Mouse (Mus musculus): Measurements from ENCODE around the gene Slc44a4. TPM values are rescaled to one million over a fixed set of nuclear protein-coding genes. Genes with fewer than 3 reads are reported as not detected.
"Not testable (repeated sequence)": the region's sequence is repeated elsewhere in the genome, so short reads cannot be mapped to it uniquely, and the experiment has no call there.

Gene Slc44a4
- polyA plus RNA-seq, 1 experiment from 2014 or later: 3.6 TPM

- Histone ChIP-seq H3K27me3 (ENCODE audit: control insufficient read depth, insufficient read depth, low read depth, low read length) (peaks cover 51% of the 10 kb centered on the region), H3K4me2 (ENCODE audit: low read depth, low read length) (peak within 1 kb of the TSS; percentile 63), H3K4me3 (ENCODE audit: low read depth, low read length) (peak within 1 kb of the TSS; percentile 46), H3K9ac (ENCODE audit: low read depth, low read length) (0 out of 2 replicates have a peak within 1 kb of the TSS, but pooled peaks have one; percentile 28)
- H3K36me3 ChIP-seq (ENCODE audit: control insufficient read depth, insufficient read depth); H3K27ac ChIP-seq (ENCODE audit: low read length); H3K9me3 ChIP-seq (replicated peaks; ENCODE audit: control insufficient read depth, low read length); H3K4me1 ChIP-seq (ENCODE audit: control insufficient read depth, low read depth, low read length): not testable (repeated sequence)
- ATAC-seq (ENCODE audit: low read depth): peak; percentile 93
- 2% methylated on average over 29 of the region's 33 CpGs for WGBS (ENCODE audit: insufficient replicate concordance)
Measured at GRCm38 (mm10) chr17:34972069-34972749, 57.9 kb downstream of the Slc44a4 start, which contains the start of the genes Hspa1a and Hspa1l. Gene Hspa1a, minus strand, starts transcription at chr17:34972156. Gene Hspa1l, plus strand, starts transcription at chr17:34972703.

- Histone ChIP-seq H3K36me3 (ENCODE audit: control insufficient read depth, insufficient read depth) (no peaks in the 10 kb centered on the region), H3K4me2 (ENCODE audit: low read depth, low read length) (no peak overlapping the region), H3K27ac (ENCODE audit: low read length) (no peak overlapping the region), H3K4me3 (ENCODE audit: low read depth, low read length) (no peak overlapping the region), H3K9me3 (replicated peaks; ENCODE audit: control insufficient read depth, low read length) (no peaks in the 10 kb centered on the region), H3K9ac (ENCODE audit: low read depth, low read length) (no peak overlapping the region), H3K4me1 (ENCODE audit: control insufficient read depth, low read depth, low read length) (peaks cover 13% of the 10 kb centered on the region), H3K27me3 (ENCODE audit: control insufficient read depth, insufficient read depth, low read depth, low read length) (peaks cover 22% of the 10 kb centered on the region)
- no peak for ATAC-seq (ENCODE audit: low read depth)
- 64% methylated on average over 3 of the region's 3 CpGs for WGBS (ENCODE audit: insufficient replicate concordance)
Measured at GRCm38 (mm10) chr17:34975581-34976492, 61.6 kb downstream of the Slc44a4 start.

- WGBS (ENCODE audit: insufficient replicate concordance): 85% methylated on average over 20 of the region's 20 CpGs
- no peak for ATAC-seq (ENCODE audit: low read depth)
- no peaks in the 10 kb centered on the region for H3K9me3 ChIP-seq (replicated peaks; ENCODE audit: control insufficient read depth, low read length)
- no peak overlapping the region for H3K9ac ChIP-seq (ENCODE audit: low read depth, low read length)
- H3K27me3 ChIP-seq (ENCODE audit: control insufficient read depth, insufficient read depth, low read depth, low read length): peaks cover 19% of the 10 kb centered on the region
- no peak overlapping the region for H3K4me2 ChIP-seq (ENCODE audit: low read depth, low read length)
- H3K27ac ChIP-seq (ENCODE audit: low read length): no peak overlapping the region
- no peak overlapping the region for H3K4me3 ChIP-seq (ENCODE audit: low read depth, low read length)
- no peaks in the 10 kb centered on the region for H3K36me3 ChIP-seq (ENCODE audit: control insufficient read depth, insufficient read depth)
- peaks cover 15% of the 10 kb centered on the region for H3K4me1 ChIP-seq (ENCODE audit: control insufficient read depth, low read depth, low read length)
Measured at GRCm38 (mm10) chr17:34977000-34977399, 62.7 kb downstream of the Slc44a4 start.

GRCm38 (mm10) chr17:34978239-34978638 lies 64.0 kb downstream of the Slc44a4 start:
- Histone ChIP-seq H3K4me1 (ENCODE audit: control insufficient read depth, low read depth, low read length) (peaks cover 16% of the 10 kb centered on the region), H3K27ac (ENCODE audit: low read length) (no peak overlapping the region), H3K4me3 (ENCODE audit: low read depth, low read length) (no peak overlapping the region), H3K36me3 (ENCODE audit: control insufficient read depth, insufficient read depth) (no peaks in the 10 kb centered on the region), H3K9ac (ENCODE audit: low read depth, low read length) (no peak overlapping the region), H3K4me2 (ENCODE audit: low read depth, low read length) (no peak overlapping the region), H3K9me3 (replicated peaks; ENCODE audit: control insufficient read depth, low read length) (no peaks in the 10 kb centered on the region), H3K27me3 (ENCODE audit: control insufficient read depth, insufficient read depth, low read depth, low read length) (peaks cover 8% of the 10 kb centered on the region)
- whole genome bisulfite sequencing (ENCODE audit: insufficient replicate concordance): 84% methylated on average over 27 of the region's 27 CpGs
- no peak for ATAC-seq (ENCODE audit: low read depth)

- Histone ChIP-seq H3K4me3 (ENCODE audit: low read depth, low read length) (no peak overlapping the region), H3K9ac (ENCODE audit: low read depth, low read length) (no peak overlapping the region)
Measured at GRCm38 (mm10) chr17:34979631-34980030, 65.4 kb downstream of the Slc44a4 start.

More at GRCm38 (mm10) chr17:34979631-34980030, 65.4 kb downstream of the Slc44a4 start:
- peak overlapping the region; percentile 8; the same call in 1 of the 2 replicates for H3K27ac ChIP-seq (ENCODE audit: low read length)
- H3K9me3 ChIP-seq (replicated peaks; ENCODE audit: control insufficient read depth, low read length): no peaks in the 10 kb centered on the region
- H3K4me1 ChIP-seq (ENCODE audit: control insufficient read depth, low read depth, low read length): peaks cover 24% of the 10 kb centered on the region
- WGBS (ENCODE audit: insufficient replicate concordance): 72% methylated on average over 4 of the region's 4 CpGs
- no peak overlapping the region for H3K4me2 ChIP-seq (ENCODE audit: low read depth, low read length)
- H3K27me3 ChIP-seq (ENCODE audit: control insufficient read depth, insufficient read depth, low read depth, low read length): no peaks in the 10 kb centered on the region
- ATAC-seq (ENCODE audit: low read depth): no peak
- H3K36me3 ChIP-seq (ENCODE audit: control insufficient read depth, insufficient read depth): no peaks in the 10 kb centered on the region

Other genes with a start within 250 kb of the Slc44a4 start
- 0.20 and 0.27 TPM in 2 replicates for gene Tnxb, start 243.9 kb upstream of the Slc44a4 start, polyA plus RNA-seq (2015; fragmentation: Nextera tagmentation; extraction: Ambion mirVana)
- gene C4b, start 170.6 kb upstream of the Slc44a4 start, polyA plus RNA-seq (2015; fragmentation: Nextera tagmentation; extraction: Ambion mirVana): 19.6 and 26.6 TPM in 2 replicates
- 0.70 and 4.9 TPM in 2 replicates for gene Cyp21a1, start 109.9 kb upstream of the Slc44a4 start, polyA plus RNA-seq (2015; fragmentation: Nextera tagmentation; extraction: Ambion mirVana)
- gene Stk19, start 77.5 kb upstream of the Slc44a4 start, polyA plus RNA-seq (2015; fragmentation: Nextera tagmentation; extraction: Ambion mirVana): 10.7 and 11.7 TPM in 2 replicates
- gene Dxo, start 77.4 kb upstream of the Slc44a4 start, polyA plus RNA-seq (2015; fragmentation: Nextera tagmentation; extraction: Ambion mirVana): 25.6 and 27.6 TPM in 2 replicates
- 24.8 and 27.3 TPM in 2 replicates for gene Skiv2l, start 64.3 kb upstream of the Slc44a4 start, polyA plus RNA-seq (2015; fragmentation: Nextera tagmentation; extraction: Ambion mirVana)
- gene Nelfe, start 64.1 kb upstream of the Slc44a4 start, polyA plus RNA-seq (2015; fragmentation: Nextera tagmentation; extraction: Ambion mirVana): 41.4 and 42.3 TPM in 2 replicates
- 384 and 472 TPM in 2 replicates for gene Cfb, start 51.9 kb upstream of the Slc44a4 start, polyA plus RNA-seq (2015; fragmentation: Nextera tagmentation; extraction: Ambion mirVana)
- gene Zbtb12, start 35.0 kb upstream of the Slc44a4 start, polyA plus RNA-seq (2015; fragmentation: Nextera tagmentation; extraction: Ambion mirVana): 0.26 and 0.37 TPM in 2 replicates
- gene Gm20547, start 32.4 kb upstream of the Slc44a4 start, polyA plus RNA-seq (2015; fragmentation: Nextera tagmentation; extraction: Ambion mirVana): not detected in 2 replicates
- 30.6 and 33.9 TPM in 2 replicates for gene C2, start 16.2 kb upstream of the Slc44a4 start, polyA plus RNA-seq (2015; fragmentation: Nextera tagmentation; extraction: Ambion mirVana)
- 12.4 and 15.2 TPM in 2 replicates for gene Ehmt2, start 16.0 kb upstream of the Slc44a4 start, polyA plus RNA-seq (2015; fragmentation: Nextera tagmentation; extraction: Ambion mirVana)
- 17.8 and 20.6 TPM in 2 replicates for gene Neu1, start 16.8 kb downstream of the Slc44a4 start, polyA plus RNA-seq (2015; fragmentation: Nextera tagmentation; extraction: Ambion mirVana)
- 0.05 TPM in 1 of 2 replicates, not detected in the other for gene Hspa1b, start 44.8 kb downstream of the Slc44a4 start, polyA plus RNA-seq (2015; fragmentation: Nextera tagmentation; extraction: Ambion mirVana)
- gene Gm20481, start 55.4 kb downstream of the Slc44a4 start, polyA plus RNA-seq (2015; fragmentation: Nextera tagmentation; extraction: Ambion mirVana): not detected in 2 replicates
- 0.87 and 1.5 TPM in 2 replicates for gene Hspa1a, start 57.7 kb downstream of the Slc44a4 start, polyA plus RNA-seq (2015; fragmentation: Nextera tagmentation; extraction: Ambion mirVana)
- gene Hspa1l, start 58.2 kb downstream of the Slc44a4 start, polyA plus RNA-seq (2015; fragmentation: Nextera tagmentation; extraction: Ambion mirVana): 0.21 and 0.27 TPM in 2 replicates
- 97.6 and 103 TPM in 2 replicates for gene Lsm2, start 67.4 kb downstream of the Slc44a4 start, polyA plus RNA-seq (2015; fragmentation: Nextera tagmentation; extraction: Ambion mirVana)
- gene Vars, start 86.5 kb downstream of the Slc44a4 start, polyA plus RNA-seq (2015; fragmentation: Nextera tagmentation; extraction: Ambion mirVana): 82.2 and 90.1 TPM in 2 replicates
- gene Vwa7, start 102.1 kb downstream of the Slc44a4 start, polyA plus RNA-seq (2015; fragmentation: Nextera tagmentation; extraction: Ambion mirVana): 0.09 and 0.13 TPM in 2 replicates
- gene Sapcd1, start 113.5 kb downstream of the Slc44a4 start, polyA plus RNA-seq (2015; fragmentation: Nextera tagmentation; extraction: Ambion mirVana): 2.2 and 2.6 TPM in 2 replicates
- 4.2 and 4.6 TPM in 2 replicates for gene Msh5, start 132.3 kb downstream of the Slc44a4 start, polyA plus RNA-seq (2015; fragmentation: Nextera tagmentation; extraction: Ambion mirVana)
- 112 and 121 TPM in 2 replicates for gene Clic1, start 135.5 kb downstream of the Slc44a4 start, polyA plus RNA-seq (2015; fragmentation: Nextera tagmentation; extraction: Ambion mirVana)
- 16.3 and 18.1 TPM in 2 replicates for gene Ddah2, start 144.6 kb downstream of the Slc44a4 start, polyA plus RNA-seq (2015; fragmentation: Nextera tagmentation; extraction: Ambion mirVana)
- gene Ly6g6c, start 150.9 kb downstream of the Slc44a4 start, polyA plus RNA-seq (2015; fragmentation: Nextera tagmentation; extraction: Ambion mirVana): 0.24 and 0.37 TPM in 2 replicates
- gene Mpig6b, start 151.7 kb downstream of the Slc44a4 start, polyA plus RNA-seq (2015; fragmentation: Nextera tagmentation; extraction: Ambion mirVana): 3.4 and 4.5 TPM in 2 replicates
- 0.17 TPM in 1 of 2 replicates, not detected in the other for gene Ly6g6e, start 162.4 kb downstream of the Slc44a4 start, polyA plus RNA-seq (2015; fragmentation: Nextera tagmentation; extraction: Ambion mirVana)
- 0.55 and 0.77 TPM in 2 replicates for gene Ly6g6d, start 163.6 kb downstream of the Slc44a4 start, polyA plus RNA-seq (2015; fragmentation: Nextera tagmentation; extraction: Ambion mirVana)
- 4.0 and 5.7 TPM in 2 replicates for gene Ly6g6f, start 171.1 kb downstream of the Slc44a4 start, polyA plus RNA-seq (2015; fragmentation: Nextera tagmentation; extraction: Ambion mirVana)
- 47.4 and 52.1 TPM in 2 replicates for gene Abhd16a, start 174.8 kb downstream of the Slc44a4 start, polyA plus RNA-seq (2015; fragmentation: Nextera tagmentation; extraction: Ambion mirVana)
- not detected in 2 replicates for gene Ly6g5c, start 193.8 kb downstream of the Slc44a4 start, polyA plus RNA-seq (2015; fragmentation: Nextera tagmentation; extraction: Ambion mirVana)
- gene Ly6g5b, start 201.0 kb downstream of the Slc44a4 start, polyA plus RNA-seq (2015; fragmentation: Nextera tagmentation; extraction: Ambion mirVana): 0.33 and 0.35 TPM in 2 replicates
- 12.4 and 12.9 TPM in 2 replicates for gene Gpank1, start 207.0 kb downstream of the Slc44a4 start, polyA plus RNA-seq (2015; fragmentation: Nextera tagmentation; extraction: Ambion mirVana)
- gene Csnk2b, start 207.6 kb downstream of the Slc44a4 start, polyA plus RNA-seq (2015; fragmentation: Nextera tagmentation; extraction: Ambion mirVana): 115 and 123 TPM in 2 replicates
- 2.7 TPM in 2 replicates for gene D17H6S53E, start 211.9 kb downstream of the Slc44a4 start, polyA plus RNA-seq (2015; fragmentation: Nextera tagmentation; extraction: Ambion mirVana)
- 959 and 972 TPM in 2 replicates for gene Apom, start 217.6 kb downstream of the Slc44a4 start, polyA plus RNA-seq (2015; fragmentation: Nextera tagmentation; extraction: Ambion mirVana)
- 19.7 and 21.4 TPM in 2 replicates for gene Bag6, start 220.7 kb downstream of the Slc44a4 start, polyA plus RNA-seq (2015; fragmentation: Nextera tagmentation; extraction: Ambion mirVana)

Data from liver, embryonic 16.5 days (tissue).